Mouse (Mus musculus): ENCODE results near the gene Adam33.
"Not testable (repeated sequence)": the region's sequence is repeated elsewhere in the genome, so short reads cannot be mapped to it uniquely, and the experiment has no call there.

The Adam33 gene

GRCm38 (mm10) chr2:131056191-131056590, 7.4 kb downstream of the Adam33 start:
- no peak for DNase-seq (ENCODE audit: low spot score)

GRCm38 (mm10) chr2:131055631-131056030, 8.0 kb downstream of the Adam33 start:
- peak; percentile 44 for DNase-seq (ENCODE audit: low spot score)

- DNase-seq (ENCODE audit: low spot score): no peak
Measured at GRCm38 (mm10) chr2:131054646-131055264, 8.9 kb downstream of the Adam33 start.

GRCm38 (mm10) chr2:131053851-131054645, 9.6 kb downstream of the Adam33 start:
- DNase-seq (ENCODE audit: low spot score): no peak

GRCm38 (mm10) chr2:131052862-131053418, 10.7 kb downstream of the Adam33 start:
- DNase-seq (ENCODE audit: low spot score): no peak

GRCm38 (mm10) chr2:131052043-131052442, 11.6 kb downstream of the Adam33 start:
- no peak for DNase-seq (ENCODE audit: low spot score)

- no peak for DNase-seq (ENCODE audit: low spot score)
Measured at GRCm38 (mm10) chr2:131046025-131046424, 17.6 kb downstream of the Adam33 start.

- no peak for DNase-seq (ENCODE audit: low spot score)
Measured at GRCm38 (mm10) chr2:131044989-131045720, 18.5 kb downstream of the Adam33 start.

GRCm38 (mm10) chr2:131044354-131044852, 19.2 kb downstream of the Adam33 start:
- no peak for DNase-seq (ENCODE audit: low spot score)

- no peak for DNase-seq (ENCODE audit: low spot score)
Measured at GRCm38 (mm10) chr2:131042988-131043387, 20.6 kb downstream of the Adam33 start, which contains the start of gene Gfra4. Gene Gfra4 (minus strand): TSS chr2:131043088.

GRCm38 (mm10) chr2:131040854-131041825, 22.5 kb downstream of the Adam33 start:
- peak; percentile 75 for DNase-seq (ENCODE audit: low spot score)

GRCm38 (mm10) chr2:131038675-131039074, 24.9 kb downstream of the Adam33 start:
- DNase-seq (ENCODE audit: low spot score): no peak

GRCm38 (mm10) chr2:131038197-131038596, 25.4 kb downstream of the Adam33 start:
- no peak for DNase-seq (ENCODE audit: low spot score)

GRCm38 (mm10) chr2:131037226-131037990, 26.2 kb downstream of the Adam33 start:
- DNase-seq (ENCODE audit: low spot score): peak; percentile 48

GRCm38 (mm10) chr2:131036757-131037156, 26.9 kb downstream of the Adam33 start:
- DNase-seq (ENCODE audit: low spot score): no peak

GRCm38 (mm10) chr2:131036343-131036742, 27.3 kb downstream of the Adam33 start:
- DNase-seq (ENCODE audit: low spot score): no peak

GRCm38 (mm10) chr2:131031406-131031805, 32.2 kb downstream of the Adam33 start:
- DNase-seq (ENCODE audit: low spot score): not testable (repeated sequence)

GRCm38 (mm10) chr2:131030998-131031397, 32.6 kb downstream of the Adam33 start:
- no peak for DNase-seq (ENCODE audit: low spot score)

GRCm38 (mm10) chr2:131030561-131030960, 33.1 kb downstream of the Adam33 start:
- no peak for DNase-seq (ENCODE audit: low spot score)

Data from layer of hippocampus, adult 11-12 months (tissue).